Mouse (Mus musculus): ENCODE measurements around the gene Slc38a9.
A peak's percentile ranks its signal among the peaks of the same experiment; 100 is the strongest.

Slc38a9 gene

DNA sequence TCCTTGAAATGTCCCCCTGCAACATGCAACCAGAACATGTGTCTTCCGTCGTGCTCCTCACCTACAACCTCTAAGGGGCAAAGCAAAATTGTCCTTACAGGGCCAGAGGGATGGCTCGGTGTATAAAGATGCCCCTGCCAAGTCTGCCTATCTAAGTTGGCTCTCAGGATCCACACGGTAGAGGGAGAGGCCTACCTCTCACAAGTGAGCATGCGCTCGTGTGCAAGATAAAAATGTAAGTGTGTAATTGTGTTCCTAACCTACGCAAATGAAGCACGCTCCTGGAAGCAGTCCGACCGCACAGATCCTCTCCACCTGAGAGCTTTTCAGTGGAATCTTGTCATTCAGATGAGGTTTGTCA is 86.1 kb downstream of the Slc38a9 start:
- DNase-seq = no peak

DNA sequence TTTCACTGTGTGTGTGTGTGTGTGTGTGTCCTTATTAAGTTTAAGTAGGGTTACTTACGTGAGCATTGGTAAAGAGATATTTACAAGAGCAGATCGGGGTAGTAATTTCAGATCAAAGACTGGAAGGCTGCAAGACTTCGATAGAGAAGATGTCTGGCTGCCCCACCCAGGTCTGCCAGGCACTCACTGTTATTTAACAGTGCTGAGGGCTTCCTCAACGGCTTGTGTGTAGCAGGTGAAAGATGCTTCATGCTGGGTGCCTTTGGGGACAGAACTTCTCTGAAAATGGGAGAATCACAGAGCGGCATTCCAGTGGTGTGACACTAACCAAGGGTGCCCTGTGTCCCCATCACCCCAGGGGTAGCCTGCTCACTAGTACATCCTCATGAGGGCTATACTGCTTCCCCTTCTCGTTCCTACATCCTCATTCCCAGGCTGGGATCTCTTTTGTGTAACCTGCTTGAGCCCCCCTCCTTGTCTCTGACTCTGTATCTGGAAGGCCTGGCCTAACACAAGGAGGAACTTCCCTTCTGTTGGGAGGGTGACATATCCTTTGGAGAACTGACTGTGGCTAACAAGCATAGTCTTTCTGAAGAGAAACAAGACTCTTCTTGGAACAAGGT is 87.4 kb downstream of the Slc38a9 start:
- DNase-seq = no peak

DNA sequence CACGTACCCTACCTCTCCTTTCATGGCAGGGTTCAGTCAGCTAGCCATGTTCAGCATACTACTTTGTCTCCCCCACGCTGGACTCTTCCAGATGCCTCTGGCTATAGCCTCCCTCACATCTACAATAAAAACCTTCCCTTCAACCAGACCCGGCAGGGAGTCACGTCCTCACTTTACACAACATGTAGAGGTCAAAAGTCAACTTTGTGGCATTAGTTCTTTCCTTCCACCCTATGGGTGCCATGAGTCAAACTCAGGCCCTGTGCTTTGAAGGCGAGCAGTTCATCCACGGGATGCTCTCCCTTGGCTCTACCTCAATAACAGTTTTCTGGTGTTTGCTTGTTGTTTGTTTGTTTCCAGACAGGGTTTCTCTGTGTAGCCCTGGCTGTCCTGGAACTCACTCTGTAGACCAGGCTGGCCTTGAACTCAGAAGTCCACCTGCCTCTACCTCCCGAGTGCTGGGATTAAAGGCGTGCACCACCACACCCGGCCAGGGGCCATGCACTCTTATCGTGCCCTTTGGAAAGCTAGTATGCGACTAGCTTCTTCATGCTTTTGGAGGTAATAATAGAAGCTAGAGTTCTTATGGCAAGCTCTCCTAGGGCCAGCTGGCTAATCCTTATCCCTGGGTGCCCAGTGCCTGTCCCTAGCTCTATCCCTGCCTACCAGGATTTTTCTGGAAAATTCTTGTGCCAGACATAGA is 88.4 kb downstream of the Slc38a9 start:
- no peak for DNase-seq

DNA sequence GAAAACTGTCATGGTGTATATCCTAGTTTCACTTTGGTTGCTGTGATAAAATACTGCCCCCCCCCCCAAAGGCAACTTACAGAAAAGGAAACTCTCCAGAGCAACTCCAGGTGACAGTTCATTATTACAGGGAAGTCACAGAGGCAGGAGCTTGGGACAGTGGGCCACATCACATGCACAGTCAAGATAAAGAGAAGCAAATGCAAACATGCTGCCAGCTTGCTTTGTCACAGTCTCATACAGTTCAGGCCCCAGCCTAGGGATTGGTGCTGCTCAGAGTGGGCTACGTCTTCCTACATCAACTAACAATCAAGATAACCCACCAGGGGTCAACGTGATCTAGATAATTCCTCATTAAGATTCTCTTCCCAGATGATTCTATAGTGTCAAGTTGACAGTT is 89.3 kb downstream of the Slc38a9 start:
- DNase-seq = no peak

DNA sequence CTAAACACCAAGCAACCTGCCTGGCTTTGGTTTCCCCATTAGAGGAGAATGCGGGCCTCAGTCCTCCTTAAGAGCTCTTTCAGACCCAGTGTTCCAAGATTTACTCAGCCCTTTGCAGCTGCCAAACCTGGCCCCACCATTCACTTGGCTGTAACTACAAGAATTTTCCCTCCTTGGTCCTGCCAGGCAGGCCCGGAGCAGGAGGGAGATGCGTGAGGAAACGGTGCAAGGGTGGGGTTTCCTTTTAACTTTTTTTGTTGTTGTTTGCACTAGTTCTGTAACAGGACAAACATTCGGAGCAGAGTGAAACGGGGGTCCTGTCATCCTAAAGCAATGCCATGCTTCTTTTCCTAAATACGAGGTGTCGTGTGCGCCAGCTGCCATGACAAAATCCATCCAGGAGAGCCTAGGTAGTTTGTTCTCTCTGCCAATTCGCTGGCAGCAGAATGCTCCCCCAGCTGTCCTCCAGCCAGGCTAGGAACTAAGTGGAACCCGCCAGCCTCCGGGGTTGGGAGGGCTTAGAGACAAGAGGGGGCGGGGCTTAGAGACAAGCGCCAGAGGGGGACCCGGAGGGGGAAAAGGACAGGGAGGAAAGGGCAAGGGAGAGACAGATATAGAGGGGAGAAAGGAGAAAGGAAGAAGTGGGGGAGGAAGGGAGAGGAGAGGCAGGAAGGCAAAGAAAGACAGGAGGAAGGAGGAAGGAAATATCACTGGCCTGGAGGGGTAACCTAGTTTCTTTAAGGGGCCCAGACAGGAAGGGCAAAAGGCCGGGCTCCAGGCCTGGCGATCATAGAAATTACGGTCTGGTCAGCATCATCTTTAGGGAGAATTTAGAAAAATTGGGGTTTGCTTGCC is 91.1 kb downstream of the Slc38a9 start:
- DNase-seq = peak; percentile 80

DNA sequence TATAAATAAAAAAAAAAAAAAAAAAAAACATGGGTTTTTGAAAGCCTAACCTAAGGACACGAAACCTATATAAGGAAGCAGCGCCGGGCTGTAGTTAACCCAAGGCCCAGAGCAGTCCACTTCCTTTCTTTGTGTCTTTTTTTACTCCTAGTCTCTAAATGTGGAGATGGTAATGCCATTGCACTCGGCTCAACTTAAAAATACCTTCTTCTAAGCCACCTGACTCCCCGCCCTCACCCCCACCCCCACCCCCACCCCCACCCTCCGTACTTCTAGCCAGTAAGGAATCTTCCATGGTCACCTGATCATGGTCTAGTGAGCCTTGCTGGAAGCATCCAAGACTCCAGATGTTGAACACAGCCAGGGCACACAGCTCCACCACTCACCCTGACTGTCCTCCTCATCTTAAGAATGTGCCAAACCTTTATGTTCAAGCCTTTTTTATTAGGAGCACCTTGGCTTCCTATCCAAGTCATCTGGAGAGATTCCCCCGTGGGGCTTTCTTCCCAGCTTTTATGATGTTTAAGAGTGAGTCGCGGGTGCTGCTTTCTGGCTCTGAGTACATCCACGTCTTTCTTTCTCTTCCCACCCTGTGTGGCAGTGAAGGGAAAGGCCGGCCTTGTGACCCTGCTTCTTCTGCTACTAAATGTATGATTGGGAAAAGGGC is 91.9 kb downstream of the Slc38a9 start:
- DNase-seq = no peak

DNA sequence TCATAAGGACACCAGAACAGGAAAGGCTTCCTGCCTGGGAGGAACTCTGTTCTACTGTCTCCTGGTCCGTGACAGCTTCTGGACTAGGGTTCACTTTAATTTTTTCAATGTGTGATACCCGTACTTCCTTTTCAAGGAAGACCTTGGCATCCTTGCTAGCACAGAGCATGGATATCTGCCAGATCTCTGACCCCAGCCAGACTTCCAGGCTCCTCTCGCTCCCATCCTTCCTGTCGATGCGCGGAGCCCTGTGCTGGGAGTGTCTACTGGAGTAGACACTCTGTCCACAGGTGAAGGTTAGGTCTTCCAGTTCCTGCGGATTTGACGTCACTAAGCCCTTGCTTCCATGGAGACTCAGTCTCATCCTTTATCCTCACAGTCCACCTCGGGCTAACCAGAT is 93.0 kb downstream of the Slc38a9 start:
- peak; percentile 79 for DNase-seq

DNA sequence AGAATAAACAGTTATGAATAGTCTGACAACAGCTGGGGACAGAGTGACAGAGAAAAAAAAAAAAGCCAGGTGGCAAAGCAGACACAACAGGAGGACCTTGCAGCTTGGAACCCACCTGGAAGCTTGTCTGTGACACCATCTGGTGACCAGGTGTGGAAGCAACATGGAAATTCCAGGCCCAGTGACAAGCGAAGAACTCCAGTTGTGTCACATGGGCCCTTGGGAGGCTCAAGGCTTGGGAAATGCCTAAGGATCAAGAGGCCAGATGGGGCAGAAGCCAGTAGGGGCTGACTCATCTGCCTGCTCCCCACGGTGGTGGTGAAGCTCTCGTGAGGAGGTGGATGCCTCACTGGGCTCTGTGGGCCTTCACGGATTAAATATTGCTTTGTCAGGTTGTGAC is 94.3 kb downstream of the Slc38a9 start:
- no peak for DNase-seq

DNA sequence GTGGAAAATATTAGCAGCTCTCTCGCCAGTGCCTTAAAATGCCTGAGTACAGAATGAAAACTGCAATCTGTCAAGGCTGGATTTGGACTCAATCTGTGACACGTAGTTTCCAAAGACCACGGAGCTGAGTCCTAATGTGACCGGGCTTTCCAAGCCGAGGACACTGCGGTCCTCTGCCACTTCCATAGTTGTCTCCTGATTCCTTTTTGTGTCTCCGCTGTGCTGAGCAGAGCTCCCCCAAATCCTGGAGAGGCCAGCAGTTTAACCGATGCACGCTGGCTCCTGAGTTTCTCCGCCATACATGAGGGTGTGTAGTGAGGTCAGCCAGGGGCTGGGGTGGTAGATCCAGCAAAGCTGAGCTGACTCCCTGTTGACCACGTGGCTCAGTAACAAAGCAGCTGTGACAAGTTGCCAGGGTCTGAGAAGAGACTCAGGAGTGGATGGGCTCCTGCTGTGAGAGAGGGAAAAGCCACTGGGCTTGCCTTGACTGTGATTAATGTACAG is 95.0 kb downstream of the Slc38a9 start:
- peak; percentile 50 for DNase-seq

DNA sequence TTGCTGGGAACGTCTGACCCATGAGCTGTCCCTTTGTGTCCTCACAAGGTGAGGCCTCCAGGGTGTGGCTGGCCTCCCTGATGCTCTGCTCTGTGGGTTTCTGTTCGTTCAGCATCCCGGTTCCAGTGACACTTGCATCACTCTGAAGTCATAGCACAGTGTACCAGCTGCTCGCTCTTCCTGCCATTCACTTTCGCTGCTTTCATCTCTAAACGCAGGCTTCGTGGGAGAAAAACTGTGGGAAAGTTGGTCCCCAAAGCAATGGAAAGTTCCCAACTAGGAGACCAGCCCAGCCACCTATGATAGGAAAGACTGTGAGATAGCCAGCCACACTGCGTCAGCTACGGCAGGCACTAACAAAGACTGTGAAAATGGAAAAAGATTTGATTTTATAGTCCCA is 96.8 kb downstream of the Slc38a9 start:
- DNase-seq = peak; percentile 11

DNA sequence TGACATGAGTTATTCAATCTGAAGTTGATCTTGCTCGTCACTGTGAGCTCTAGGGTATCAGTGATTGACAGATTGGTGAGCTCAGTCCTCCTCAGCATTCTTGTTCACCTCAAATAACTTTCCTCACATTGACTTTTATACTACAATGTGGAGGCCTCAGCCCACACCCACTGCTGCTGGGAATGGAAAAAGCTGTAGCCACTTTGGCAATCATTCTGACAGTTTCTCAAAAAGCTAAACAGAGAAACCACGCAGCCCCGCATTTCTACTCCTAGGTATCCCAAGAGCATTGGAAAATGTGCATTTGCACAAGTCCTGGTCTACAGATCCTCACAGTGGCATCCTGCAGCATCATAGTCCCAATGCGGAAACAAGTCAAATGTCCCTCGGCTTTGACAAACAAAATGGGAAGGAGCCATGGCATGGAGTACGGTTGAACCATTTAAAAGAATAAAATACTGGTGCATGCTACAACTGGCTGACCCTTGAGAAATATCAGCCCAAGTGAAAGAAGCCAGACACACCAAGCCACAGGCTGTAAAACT is 98.1 kb downstream of the Slc38a9 start:
- no peak for DNase-seq

DNA sequence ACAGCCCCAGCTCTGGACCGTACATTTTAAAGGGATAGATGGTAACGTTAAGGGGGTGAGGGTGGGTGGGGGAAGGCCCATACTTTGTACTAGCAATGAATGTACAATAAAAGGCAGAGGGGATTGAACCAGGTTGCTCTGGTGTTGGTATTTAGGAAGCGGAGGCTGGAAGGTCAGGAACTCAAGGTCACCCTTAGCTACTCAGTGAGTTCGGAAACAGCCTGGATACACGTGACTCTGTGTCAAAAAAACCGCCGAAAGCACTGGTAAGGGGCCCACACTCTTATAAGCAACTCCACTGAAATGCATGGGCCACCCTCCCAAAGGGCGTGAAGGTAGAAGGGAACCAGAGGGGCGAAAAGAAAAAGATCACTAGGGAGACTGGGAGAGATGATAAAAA is 98.8 kb downstream of the Slc38a9 start:
- DNase-seq = no peak

DNA sequence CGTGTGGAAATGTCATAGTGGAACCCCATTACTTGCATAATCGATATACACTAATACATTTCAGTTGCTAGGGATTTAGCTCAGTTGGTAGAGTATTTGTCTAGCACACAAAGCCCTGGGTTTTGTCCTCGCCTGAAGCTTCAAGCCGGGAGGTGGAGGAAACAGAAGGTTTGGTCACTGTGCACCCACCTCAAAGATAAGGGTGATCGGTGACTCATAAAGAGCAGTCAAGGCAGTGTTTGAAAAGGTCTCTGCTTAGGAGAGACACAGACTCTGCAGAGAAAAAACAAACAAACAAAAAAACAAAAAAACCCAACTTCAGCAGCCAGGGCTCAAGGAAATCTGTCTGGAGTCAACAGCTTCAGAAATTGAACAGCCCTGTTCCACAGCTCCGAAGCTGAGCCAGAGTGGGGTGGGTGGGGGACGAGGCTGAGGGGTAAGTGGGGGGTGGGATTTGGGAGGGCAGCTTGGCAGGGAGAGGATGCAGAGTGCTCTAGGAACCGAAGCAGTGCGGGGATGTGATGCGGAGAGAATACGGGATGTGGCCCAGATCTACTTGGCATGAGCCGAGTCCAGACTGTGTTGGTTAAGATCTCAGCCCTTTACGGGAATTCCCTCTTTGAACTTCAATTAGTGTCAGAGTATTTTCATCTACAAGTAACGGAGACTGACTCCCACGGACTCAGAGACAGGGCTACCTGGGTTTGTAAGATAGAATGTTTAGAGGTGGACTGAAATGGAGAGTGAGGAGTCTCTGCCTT is 99.4 kb downstream of the Slc38a9 start:
- no peak for DNase-seq

DNA sequence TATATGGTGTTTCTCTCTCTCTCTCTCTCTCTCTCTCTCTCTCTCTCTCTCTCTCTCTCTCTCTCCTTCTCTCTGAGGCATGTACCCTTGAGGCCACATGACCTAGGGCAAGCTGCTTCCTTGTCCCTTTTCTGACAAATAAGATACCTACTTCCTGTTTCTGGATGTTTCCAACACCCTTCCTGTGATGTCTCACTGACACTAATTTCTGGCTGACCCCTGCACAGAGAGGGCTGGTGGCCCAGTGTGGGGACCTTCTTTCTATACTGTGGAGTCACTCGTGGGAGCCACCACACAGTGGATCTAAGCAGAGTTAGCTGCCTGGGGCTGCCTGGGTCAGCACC is 100.0 kb downstream of the Slc38a9 start:
- DNase-seq = no peak

DNA sequence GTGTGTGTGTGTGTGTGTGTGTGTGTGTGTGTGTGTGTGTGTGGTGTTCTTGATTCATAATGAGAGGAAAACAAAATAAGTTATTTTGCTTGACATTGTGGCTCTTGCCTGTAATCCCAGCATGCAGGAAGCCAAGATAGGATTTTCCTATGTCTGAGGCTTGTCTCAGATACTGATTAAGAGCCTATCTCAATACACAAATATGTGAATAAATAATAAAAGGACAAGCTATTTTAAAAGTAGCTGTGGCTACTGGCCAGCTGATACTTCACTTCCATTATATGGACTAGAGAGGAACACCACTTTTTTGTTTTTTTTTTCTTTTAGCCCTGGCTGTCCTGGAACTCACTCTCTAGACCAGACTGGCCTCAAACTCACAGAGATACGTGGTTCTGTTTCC is 101.2 kb downstream of the Slc38a9 start:
- DNase-seq = peak; percentile 45

DNA sequence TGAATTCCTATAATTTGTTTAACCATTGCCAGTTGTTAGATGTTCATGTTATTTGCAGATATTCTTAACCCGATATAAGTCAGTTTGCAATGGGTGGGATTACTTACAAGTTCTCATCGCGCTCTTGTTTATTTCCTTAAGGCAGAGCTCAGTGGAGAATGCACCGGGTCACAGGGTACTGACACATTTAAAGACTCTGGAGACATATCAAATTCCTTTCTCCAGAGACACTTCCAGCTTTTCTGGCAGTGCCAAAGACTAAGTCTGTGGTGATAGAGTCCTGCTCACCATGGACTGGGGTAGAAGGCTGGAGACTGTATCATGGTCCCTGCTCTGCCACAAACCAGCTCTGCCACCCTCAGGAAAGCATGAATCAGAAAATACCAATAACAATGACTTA is 102.0 kb downstream of the Slc38a9 start:
- no peak for DNase-seq

DNA sequence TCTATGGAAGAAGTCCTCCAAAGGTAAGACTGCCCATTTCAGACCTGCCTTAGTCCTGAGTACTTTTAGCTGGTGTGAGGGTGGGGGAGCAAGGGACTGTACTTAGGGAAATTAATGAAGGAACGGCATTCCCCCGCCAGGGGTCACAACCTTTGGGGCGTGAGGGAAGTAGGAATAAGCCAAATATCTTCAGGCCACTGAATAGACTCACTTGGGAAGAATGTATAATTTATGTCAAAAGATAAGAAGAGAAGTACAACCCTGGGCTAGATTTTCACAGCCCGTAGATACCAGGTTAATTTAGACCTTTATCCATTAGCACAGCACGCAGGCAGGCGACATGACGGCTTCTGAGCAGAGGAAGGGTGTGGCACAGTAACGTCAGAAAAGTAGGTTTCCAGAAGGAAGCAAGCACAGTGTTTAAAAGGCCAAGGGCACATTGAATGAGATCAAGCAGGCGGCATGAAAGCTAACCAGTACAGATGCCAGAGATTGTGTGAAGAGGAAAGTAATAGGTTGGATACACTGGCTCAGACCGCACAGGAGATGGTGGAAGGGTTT is 103.1 kb downstream of the Slc38a9 start:
- DNase-seq = peak; percentile 70

DNA sequence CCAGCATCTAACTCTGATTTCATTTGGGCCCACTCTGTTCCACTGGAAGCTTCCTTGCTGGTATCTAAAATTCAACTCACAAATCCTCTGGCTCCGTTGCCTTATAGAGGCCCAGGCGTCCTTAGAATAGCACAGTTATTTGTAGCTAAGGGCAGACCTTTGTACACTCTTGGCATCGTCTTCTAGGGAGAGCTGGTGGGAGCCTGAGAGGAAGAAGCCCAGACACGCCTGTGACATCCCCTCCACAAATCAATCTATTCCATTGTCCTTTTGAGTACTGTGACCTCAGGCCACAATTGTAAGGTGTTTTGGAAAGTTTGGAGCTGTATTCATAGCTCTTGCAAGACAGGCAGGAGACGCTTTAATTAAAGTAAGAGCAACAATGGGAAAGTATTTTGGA is 104.0 kb downstream of the Slc38a9 start:
- peak; percentile 57 for DNase-seq

DNA sequence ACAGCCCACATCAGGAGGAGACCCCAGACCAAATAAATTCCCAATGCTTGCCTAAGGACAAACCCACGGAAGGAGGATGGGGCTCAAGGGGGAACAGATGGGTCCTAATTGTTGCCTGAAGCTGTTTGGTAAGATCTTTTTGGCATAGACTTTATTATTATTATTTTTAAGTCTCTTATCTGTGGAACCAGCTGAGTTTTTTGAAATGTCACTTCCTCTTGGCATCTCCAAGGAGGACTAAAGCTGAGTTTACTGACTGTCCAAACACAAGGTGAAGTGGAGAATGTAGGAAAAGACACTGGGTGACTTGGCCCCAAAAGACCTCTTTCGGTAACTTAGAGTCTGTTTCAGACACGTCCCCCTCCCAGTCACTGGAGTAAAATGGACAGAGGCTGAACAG is 105.1 kb downstream of the Slc38a9 start:
- DNase-seq = no peak

DNA sequence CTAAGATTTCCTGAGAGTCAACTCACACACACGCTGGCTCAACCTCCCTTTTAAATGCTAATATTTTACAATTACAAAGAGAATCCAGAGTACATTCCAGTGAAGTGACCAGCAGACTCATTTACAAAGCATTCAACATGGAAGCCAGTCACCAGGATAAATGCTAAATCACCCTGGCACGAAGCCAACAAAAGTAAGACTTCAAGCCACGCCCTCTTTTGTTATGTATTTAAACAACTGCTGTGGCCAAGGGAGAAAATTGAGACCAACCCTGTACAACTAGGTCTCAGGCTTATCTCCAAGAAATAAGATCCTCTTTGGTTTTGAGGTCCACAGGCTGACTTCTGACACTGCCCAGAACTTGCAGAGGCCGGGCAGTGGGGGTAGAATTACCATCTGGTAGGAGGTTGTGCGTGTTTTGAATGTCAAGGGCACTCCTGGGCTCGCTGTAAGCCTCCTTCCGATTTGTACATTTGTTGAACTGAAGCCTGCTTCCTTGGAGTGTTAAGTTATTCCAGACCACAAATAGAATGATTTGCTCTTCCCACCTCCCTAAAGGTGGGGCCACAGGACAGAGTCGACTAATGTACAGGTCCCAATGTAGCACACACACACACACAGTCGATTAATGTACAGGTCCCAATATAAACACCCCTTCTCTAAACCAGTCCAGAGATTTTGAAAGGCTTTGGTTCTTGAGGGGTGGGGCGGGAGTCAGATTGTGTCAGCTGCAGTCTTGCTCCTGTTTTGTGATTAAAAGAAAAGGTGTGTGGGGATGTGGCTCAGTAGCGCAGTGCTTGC is 110.2 kb downstream of the Slc38a9 start:
- peak; percentile 50 for DNase-seq
